Mouse (Mus musculus) cortical plate, adult 2 months (tissue): Measurements from ENCODE around the gene Plekhg4.

Experiments
- CTCF ChIP-seq: fragments of 200-500 bp; IDR thresholded peaks from 2 replicates; pipeline ENCODE4 v1.5.1; 2011; ENCODE audit warnings: mild to moderate bottlenecking, control low read depth, low read length; ENCODE audit not compliant: insufficient read depth; ENCODE audit errors: extremely low read depth
- POLR2A ChIP-seq: fragments of 200-500 bp; IDR thresholded peaks from 2 replicates; pipeline ENCODE4 v1.6.1; 2011; ENCODE audit warnings: mild to moderate bottlenecking, low read length, control low read depth; ENCODE audit not compliant: insufficient read depth; ENCODE audit errors: extremely low read depth

GRCm38 (mm10) chr8:105325641-105326093 is 47.4 kb upstream of the Plekhg4 start:
- TF ChIP-seq POLR2A (no peak), CTCF (no peak)
